Mouse (Mus musculus) layer of hippocampus, postnatal 36 days (tissue): ENCODE data around the gene Luc7l. TPM values are rescaled to one million over a fixed set of nuclear protein-coding genes. Genes with fewer than 3 reads are reported as not detected.
"Not testable (repeated sequence)": the region's sequence is repeated elsewhere in the genome, so short reads cannot be mapped to it uniquely, and the experiment has no call there.

Experiments
- DNase-seq, 2 experiments: peaks; one replicate each; pipeline ENCODE4 v3.0.0; 2022
- total RNA-seq, 2 experiments: library from RNA; stranded (reverse); gene quantifications; 2 replicates each; pipeline ENCODE4 v1.2.3; 2021

Gene Luc7l
- total RNA-seq, 2 experiments from 2014 or later, result 90.0 to 93.2 TPM

GRCm38 (mm10) chr17:26253399-26253798, 703 bp downstream of the Luc7l start:
- no peak for DNase-seq

GRCm38 (mm10) chr17:26255313-26255712, 2.6 kb downstream of the Luc7l start:
- DNase-seq, result no peak

GRCm38 (mm10) chr17:26261826-26262225, 9.1 kb downstream of the Luc7l start:
- DNase-seq, result no peak

GRCm38 (mm10) chr17:26262384-26262783, 9.7 kb downstream of the Luc7l start:
- no peak for DNase-seq

GRCm38 (mm10) chr17:26268851-26269250, 16.2 kb downstream of the Luc7l start:
- no peak for DNase-seq

- DNase-seq, result not testable (repeated sequence)
These were observed 16.9 kb downstream of the Luc7l start for GRCm38 (mm10) chr17:26269577-26269976.

- no peak for DNase-seq
These were observed 19.9 kb downstream of the Luc7l start for GRCm38 (mm10) chr17:26272586-26272985.

GRCm38 (mm10) chr17:26275933-26276332, 23.2 kb downstream of the Luc7l start:
- DNase-seq, result no peak

- no peak for DNase-seq
These were observed 24.0 kb downstream of the Luc7l start for GRCm38 (mm10) chr17:26276711-26277110.

- no peak for DNase-seq
These were observed 33.7 kb downstream of the Luc7l start for GRCm38 (mm10) chr17:26286199-26286955.

- no peak for DNase-seq
These were observed 36.8 kb downstream of the Luc7l start for GRCm38 (mm10) chr17:26289475-26289874.

GRCm38 (mm10) chr17:26298318-26298717, 45.6 kb downstream of the Luc7l start:
- DNase-seq, result not testable (repeated sequence)

- peak; percentile 76 to 83 for DNase-seq
These were observed 61.6 kb downstream of the Luc7l start for GRCm38 (mm10) chr17:26314291-26314690.

- no peak for DNase-seq
These were observed 62.8 kb downstream of the Luc7l start for GRCm38 (mm10) chr17:26315474-26315873.

- DNase-seq, result no peak
These were observed 65.7 kb downstream of the Luc7l start for GRCm38 (mm10) chr17:26318441-26318840.

Other genes starting within 250 kb of the Luc7l start
- gene Rab11fip3, start 183.3 kb upstream of the Luc7l start, total RNA-seq, result 100 to 1,000 TPM in 1 of 2 experiments, 10 to 100 TPM in 1; 99.5 to 112 TPM
- gene Decr2, start 162.6 kb upstream of the Luc7l start, total RNA-seq, result 10 to 100 TPM; 25.5 to 26.5 TPM
- gene Nme4, start 157.3 kb upstream of the Luc7l start, total RNA-seq, result 1 to 10 TPM; 4.6 to 5.0 TPM
- gene Tmem8, start 139.6 kb upstream of the Luc7l start, total RNA-seq, result 10 to 100 TPM; 10.8 to 11.9 TPM
- gene Mrpl28, start 129.4 kb upstream of the Luc7l start, total RNA-seq, result 10 to 100 TPM; 64.5 to 66.3 TPM
- gene Axin1, start 114.2 kb upstream of the Luc7l start, total RNA-seq, result 10 to 100 TPM; 23.0 to 24.8 TPM
- gene Pdia2, start 53.8 kb upstream of the Luc7l start, total RNA-seq, result under 1 TPM in 1 of 2 experiments, not detected in 1; 0.57 TPM
- 10 to 100 TPM; 46.5 to 48.8 TPM for gene Rgs11, start 49.9 kb upstream of the Luc7l start, total RNA-seq
- 10 to 100 TPM; 66.2 to 75.5 TPM for gene Arhgdig, start 45.1 kb upstream of the Luc7l start, total RNA-seq
- gene Fam234a, start 8.7 kb upstream of the Luc7l start, total RNA-seq, result 10 to 100 TPM; 14.2 to 17.9 TPM
- 10 to 100 TPM; 76.7 to 80.8 TPM for gene Neurl1b, start 161.9 kb downstream of the Luc7l start, total RNA-seq